Mouse (Mus musculus) E14TG2a.4 (cell line): ENCODE measurements around the gene H2-Ab1.

Experiments used
- CTCF ChIP-seq: conservative IDR thresholded peaks from 2 replicates; pipeline ENCODE4 v1.5.1; 2014; ENCODE audit warnings: low read length
- NANOG ChIP-seq: IDR thresholded peaks from 2 replicates; pipeline ENCODE4 v1.6.1; 2014; ENCODE audit warnings: borderline replicate concordance, low read length, mixed read lengths
- POU5F1 ChIP-seq: IDR thresholded peaks from 2 replicates; pipeline ENCODE4 v1.6.1; 2014; ENCODE audit warnings: low read length, borderline replicate concordance

DNA sequence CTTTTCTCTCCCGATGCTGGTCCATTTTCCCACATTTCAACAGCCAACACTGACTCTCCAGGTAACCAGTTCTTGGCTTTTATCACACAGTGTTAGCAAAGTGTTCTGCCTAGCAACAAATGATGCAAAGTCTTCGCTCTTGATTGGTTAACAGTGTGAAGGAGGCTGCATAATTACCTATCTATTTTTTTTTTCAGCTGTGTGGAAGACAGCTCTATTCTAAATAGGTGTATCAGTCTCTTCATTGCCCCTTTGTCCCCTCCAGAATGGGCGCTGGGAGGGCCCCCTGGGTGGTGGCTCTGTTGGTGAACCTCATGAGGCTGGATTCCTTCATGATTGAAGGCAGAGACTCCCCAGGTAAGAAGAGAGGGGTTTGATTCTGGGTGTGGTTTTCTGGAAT, 18.8 kb upstream of the H2-Ab1 start, which contains the start of gene H2-Ob:
- no peak for TF ChIP-seq CTCF
- no peak for TF ChIP-seq POU5F1
- TF ChIP-seq NANOG: no peak
